Mouse (Mus musculus): ENCODE measurements around the gene Pced1a. TPM values are rescaled to one million over a fixed set of nuclear protein-coding genes. Genes with fewer than 3 reads are reported as not detected.

The Pced1a gene
- total and polyA plus RNA-seq, 3 experiments = 6.5 to 13.7 TPM; not detected in 1

DNA sequence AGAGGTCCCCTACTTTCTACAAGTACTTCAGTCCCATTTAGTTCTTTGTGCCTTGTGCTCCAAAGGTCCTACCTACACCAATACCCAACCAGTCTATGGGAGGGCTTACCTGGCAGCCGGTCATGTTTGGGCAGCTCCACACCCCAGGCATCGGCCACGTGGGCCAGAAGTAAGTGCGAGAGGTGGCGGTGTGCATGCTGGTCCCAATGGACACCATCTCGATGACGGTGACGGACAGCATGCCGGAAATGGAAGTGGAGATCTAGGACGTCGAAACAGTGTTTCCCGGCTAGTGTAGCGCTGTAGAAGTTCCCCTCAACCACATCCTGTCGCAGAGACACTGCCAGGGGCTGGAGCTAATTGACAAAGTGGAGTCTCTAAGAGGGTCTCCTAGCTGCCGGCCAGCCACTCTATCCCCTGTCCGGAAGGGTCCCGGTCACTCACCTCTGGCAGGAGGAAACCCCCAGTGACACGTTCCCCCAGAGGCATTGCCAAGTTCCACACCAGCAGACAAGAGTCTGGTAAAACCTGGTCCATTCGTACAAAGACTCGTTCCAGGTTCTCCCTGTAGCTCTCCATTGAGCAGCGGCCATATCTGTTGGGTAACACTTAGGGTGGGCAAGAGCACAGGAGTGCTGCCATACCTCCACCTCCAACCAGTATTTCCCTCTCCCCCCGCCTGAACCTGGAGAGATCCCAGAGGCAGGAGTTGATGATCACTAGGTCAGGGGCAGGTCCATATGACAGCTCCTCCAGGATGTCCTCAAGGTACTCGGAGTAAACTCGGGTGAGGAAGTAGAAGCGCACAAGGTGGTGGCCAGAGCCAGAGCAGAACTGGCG lies 2.5 kb downstream of the Pced1a start:
- H3K4me1 ChIP-seq (ENCODE audit: control insufficient read depth in 1 of 2, insufficient read depth in 2 of 2, low read length in 2 of 2) = peaks cover 10 to 16% of the 10 kb centered on the region in 2 experiments
- no peaks in the 10 kb centered on the region for H3K27me3 ChIP-seq (ENCODE audit: control insufficient read depth in 1 of 2, insufficient read depth in 2 of 2, low read length in 2 of 2)
- DNase-seq (ENCODE audit: low read depth, low spot score) = no peak
- no peak overlapping the region for H3K27ac ChIP-seq (ENCODE audit: control insufficient read depth, low read depth, low read length)
- peaks cover 32% of the 10 kb centered on the region for H3K79me2 ChIP-seq (ENCODE audit: control insufficient read depth, insufficient read depth, low read length, poor library complexity)
- no peak overlapping the region for H3K9ac ChIP-seq (ENCODE audit: control insufficient read depth, low read depth, low read length, poor library complexity, severe bottlenecking)
- H3K4me3 ChIP-seq (ENCODE audit: control insufficient read depth in 1 of 2, insufficient read depth in 1 of 2, low read depth in 2 of 2, low read length in 2 of 2) = no peak overlapping the region
- peaks cover 0 to 17% of the 10 kb centered on the region in 2 experiments; a peak in 3 of 4 replicates for H3K36me3 ChIP-seq (ENCODE audit: control insufficient read depth in 1 of 2, insufficient read depth in 2 of 2, low read length in 2 of 2)
- H3K9me3 ChIP-seq (replicated peaks; ENCODE audit: insufficient read depth, low read length) = no peaks in the 10 kb centered on the region
- TF ChIP-seq MYB (IDR thresholded peaks at IDR 0.05; ENCODE audit: low read depth, low read length) (no peak), MXI1 (IDR thresholded peaks at IDR 0.05; ENCODE audit: low read depth, low read length) (no peak), TAL1 (IDR thresholded peaks at IDR 0.05; ENCODE audit: low read length) (no peak), POLR2AphosphoS5 (IDR thresholded peaks at IDR 0.05; ENCODE audit: borderline replicate concordance, low read depth, low read length) (no peak), EP300 (IDR thresholded peaks at IDR 0.05; ENCODE audit: low read depth in 1 of 2, low read length in 2 of 2) (no peak)

DNA sequence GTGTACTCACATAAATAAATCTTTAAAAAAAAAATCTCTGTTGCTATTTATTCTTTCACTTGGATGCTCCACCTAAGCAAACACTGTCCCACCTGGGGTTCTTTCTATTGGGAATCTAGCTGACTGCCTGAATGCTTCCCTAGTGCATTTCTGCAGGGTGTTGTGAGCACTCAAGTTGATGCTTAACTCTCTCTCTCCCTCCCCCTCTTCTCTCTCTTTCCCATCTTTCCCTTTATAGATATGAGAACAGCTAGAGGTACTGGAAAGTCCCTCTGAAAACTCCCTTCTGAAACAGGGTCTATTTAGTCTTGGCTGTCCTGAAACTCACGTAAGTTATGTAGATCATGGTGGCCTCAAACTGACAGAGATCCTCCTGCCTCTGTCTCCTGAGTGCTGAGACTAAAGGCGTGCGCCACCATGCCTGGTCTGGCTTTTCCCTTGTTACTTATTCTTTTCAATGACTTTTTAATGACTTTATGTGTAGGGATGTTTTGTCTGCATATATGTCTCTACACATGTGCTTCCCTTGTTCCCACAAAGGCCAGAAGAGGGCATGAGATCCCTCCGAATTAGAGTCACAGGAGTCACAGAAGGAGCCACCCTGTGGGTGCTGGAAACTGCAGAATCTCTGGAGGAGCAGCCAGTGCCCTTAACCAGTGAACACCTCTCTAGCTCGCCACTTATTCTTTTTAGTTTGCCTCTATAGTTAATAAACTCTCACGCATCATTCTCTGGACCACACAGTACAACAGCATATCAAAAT lies 10.2 kb downstream of the Pced1a start:
- peak; percentile 47 for DNase-seq (ENCODE audit: low read depth, low spot score)
- H3K27me3 ChIP-seq (ENCODE audit: control insufficient read depth in 1 of 2, insufficient read depth in 2 of 2, low read length in 2 of 2) = no peaks in the 10 kb centered on the region
- no peaks in the 10 kb centered on the region for H3K9me3 ChIP-seq (replicated peaks; ENCODE audit: insufficient read depth, low read length)
- no peaks in the 10 kb centered on the region for H3K79me2 ChIP-seq (ENCODE audit: control insufficient read depth, insufficient read depth, low read length, poor library complexity)
- peaks cover 12 to 15% of the 10 kb centered on the region in 2 experiments for H3K4me1 ChIP-seq (ENCODE audit: control insufficient read depth in 1 of 2, insufficient read depth in 2 of 2, low read length in 2 of 2)
- TF ChIP-seq SMC3 (IDR thresholded peaks at IDR 0.05; ENCODE audit: low read depth, low read length) = peak; percentile 56
- TF ChIP-seq RCOR1 (IDR thresholded peaks at IDR 0.05; ENCODE audit: low read depth, low read length) = no peak
- TF ChIP-seq RAD21 (IDR thresholded peaks at IDR 0.05; ENCODE audit: low read depth, low read length) = peak; percentile 51
- TF ChIP-seq CTCF (IDR thresholded peaks at IDR 0.05 in 2 of 3, conservative IDR thresholded peaks at IDR 0.05 in 1 of 3; ENCODE audit: control insufficient read depth in 1 of 3, insufficient read depth in 1 of 3, low read depth in 2 of 3, low read length in 3 of 3, poor library complexity in 1 of 3, severe bottlenecking in 1 of 3) = peak; percentile 23 to 56 (median 40); a peak in 5 of 6 replicates
- no peak overlapping the region for H3K27ac ChIP-seq (ENCODE audit: control insufficient read depth, low read depth, low read length)
- peaks cover 0 to 21% of the 10 kb centered on the region in 2 experiments; a peak in 3 of 4 replicates for H3K36me3 ChIP-seq (ENCODE audit: control insufficient read depth in 1 of 2, insufficient read depth in 2 of 2, low read length in 2 of 2)
- H3K4me3 ChIP-seq (ENCODE audit: control insufficient read depth in 1 of 2, insufficient read depth in 1 of 2, low read depth in 2 of 2, low read length in 2 of 2) = no peak overlapping the region
- H3K9ac ChIP-seq (ENCODE audit: control insufficient read depth, low read depth, low read length, poor library complexity, severe bottlenecking) = no peak overlapping the region

- no peak for TF ChIP-seq NELFE (IDR thresholded peaks at IDR 0.05; ENCODE audit: low read depth, low read length)
- peak; percentile 24; the same call in 1 of the 2 replicates for TF ChIP-seq ETS1 (IDR thresholded peaks at IDR 0.05; ENCODE audit: low read depth, low read length)
- peak; percentile 64 for TF ChIP-seq TAL1 (IDR thresholded peaks at IDR 0.05; ENCODE audit: low read length)
- TF ChIP-seq MAZ (IDR thresholded peaks at IDR 0.05; ENCODE audit: low read depth, low read length) = no peak
- TF ChIP-seq EP300 (IDR thresholded peaks at IDR 0.05; ENCODE audit: low read depth in 1 of 2, low read length in 2 of 2) = 0 out of 4 replicates have a peak, but pooled peaks of 1 of the 2 experiments have one; percentile 14
- TF ChIP-seq BHLHE40 (IDR thresholded peaks at IDR 0.05; ENCODE audit: borderline replicate concordance, low read depth, low read length) = no peak
- no peak for TF ChIP-seq ZKSCAN1 (IDR thresholded peaks at IDR 0.05; ENCODE audit: low read depth, low read length)
- TF ChIP-seq UBTF (IDR thresholded peaks at IDR 0.05; ENCODE audit: borderline replicate concordance, insufficient read depth, low read depth, low read length) = no peak
- TF ChIP-seq RAD21 (IDR thresholded peaks at IDR 0.05; ENCODE audit: low read depth, low read length) = no peak
- TF ChIP-seq HCFC1 (IDR thresholded peaks at IDR 0.05; ENCODE audit: low read depth, low read length) = no peak
- TF ChIP-seq MYB (IDR thresholded peaks at IDR 0.05; ENCODE audit: low read depth, low read length) = no peak
- TF ChIP-seq USF1 (IDR thresholded peaks at IDR 0.05; ENCODE audit: low read depth, low read length) = no peak
- TF ChIP-seq MXI1 (IDR thresholded peaks at IDR 0.05; ENCODE audit: low read depth, low read length) = no peak
- H3K9me3 ChIP-seq (replicated peaks; ENCODE audit: insufficient read depth, low read length) = no peaks in the 10 kb centered on the region
These were observed 11.7 kb downstream of the Pced1a start for GRCm38 (mm10) chr2:130412775-130413174.

More at GRCm38 (mm10) chr2:130412775-130413174, 11.7 kb downstream of the Pced1a start:
- Histone ChIP-seq H3K4me3 (ENCODE audit: control insufficient read depth in 1 of 2, insufficient read depth in 1 of 2, low read depth in 2 of 2, low read length in 2 of 2) (no peak overlapping the region), H3K27me3 (ENCODE audit: control insufficient read depth in 1 of 2, insufficient read depth in 2 of 2, low read length in 2 of 2) (no peaks in the 10 kb centered on the region), H3K4me1 (ENCODE audit: control insufficient read depth in 1 of 2, insufficient read depth in 2 of 2, low read length in 2 of 2) (peaks cover 12 to 15% of the 10 kb centered on the region in 2 experiments), H3K27ac (ENCODE audit: control insufficient read depth, low read depth, low read length) (peak overlapping the region; percentile 36; the same call in 1 of the 2 replicates), H3K9ac (ENCODE audit: control insufficient read depth, low read depth, low read length, poor library complexity, severe bottlenecking) (no peak overlapping the region), H3K36me3 (ENCODE audit: control insufficient read depth in 1 of 2, insufficient read depth in 2 of 2, low read length in 2 of 2) (peaks cover 0 to 21% of the 10 kb centered on the region in 2 experiments; a peak in 2 of 4 replicates), H3K79me2 (ENCODE audit: control insufficient read depth, insufficient read depth, low read length, poor library complexity) (no peaks in the 10 kb centered on the region)
- DNase-seq (ENCODE audit: low read depth, low spot score) = peak; percentile 49
